Mouse (Mus musculus): ENCODE measurements at regions not wholly inside any gene's neighbourhood (a gene's known extent, or its start where the extent isn't known, plus 50 kb on each side); places are given as distances from the start of the nearest gene placed in this dataset.

DNA sequence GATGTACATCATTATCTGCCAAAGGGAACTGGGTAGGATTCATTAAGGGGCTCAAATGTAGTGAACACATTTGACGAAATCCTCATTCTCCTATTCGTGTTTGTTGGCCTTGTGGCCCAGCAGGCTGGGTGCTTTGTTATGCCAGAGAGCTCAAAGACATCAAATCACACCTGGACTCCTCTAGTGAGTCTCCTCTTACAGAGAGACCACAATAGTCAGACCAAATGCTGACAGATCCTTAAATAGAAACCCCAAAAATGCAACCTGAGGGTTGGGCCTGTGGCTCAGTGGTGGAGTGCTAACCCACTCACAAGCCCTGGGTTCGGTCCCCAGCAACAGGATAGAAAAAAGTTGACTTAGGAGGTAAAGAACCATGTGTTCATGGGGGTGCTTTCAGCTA, 158.5 kb upstream of the Tab2 start:
- no peaks in the 10 kb centered on the region for H3K79me2 ChIP-seq (ENCODE audit: control insufficient read depth, insufficient read depth)

DNA sequence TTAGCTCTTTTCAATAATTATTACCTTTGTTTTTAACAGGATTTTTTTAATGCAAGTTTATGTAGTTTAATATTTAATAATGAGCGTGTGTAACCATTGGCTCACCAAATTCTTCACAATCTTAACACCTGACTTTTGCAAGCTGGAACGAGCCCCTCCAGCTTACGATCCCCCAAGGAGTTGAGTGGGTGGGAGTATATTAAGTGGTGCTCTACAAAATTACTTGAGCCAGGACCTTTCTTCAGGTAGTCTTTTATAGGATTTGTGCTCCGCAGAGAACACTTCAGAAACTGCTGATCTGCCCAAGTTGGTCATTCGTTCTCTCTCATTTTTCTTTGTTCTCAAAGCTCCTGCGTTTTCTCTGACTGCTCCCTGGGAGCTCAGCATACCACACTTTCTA, 144.5 kb upstream of the Tab2 start:
- no peaks in the 10 kb centered on the region for H3K27me3 ChIP-seq (ENCODE audit: control insufficient read depth, insufficient read depth, insufficient read length)
- no peaks in the 10 kb centered on the region for H3K79me2 ChIP-seq (ENCODE audit: control insufficient read depth, insufficient read depth)
- no peaks in the 10 kb centered on the region for H3K79me3 ChIP-seq (ENCODE audit: low read depth)
- no peaks in the 10 kb centered on the region for H3K36me3 ChIP-seq (ENCODE audit: control insufficient read depth, insufficient read depth)
- H3K4me3 ChIP-seq (ENCODE audit: insufficient read depth, poor library complexity, severe bottlenecking): no peak overlapping the region
- TF ChIP-seq MAX (IDR thresholded peaks at IDR 0.05) (no peak), CTCF (IDR thresholded peaks at IDR 0.05; ENCODE audit: control insufficient read depth, insufficient read depth, insufficient read length) (no peak), MYOD1 (IDR thresholded peaks at IDR 0.05; ENCODE audit: control insufficient read depth, insufficient read length, low read depth) (no peak), CEBPB (IDR thresholded peaks at IDR 0.05; ENCODE audit: low read depth) (no peak), MYOG (IDR thresholded peaks at IDR 0.05; ENCODE audit: control insufficient read depth, extremely low read depth, insufficient read length) (no peak), USF1 (IDR thresholded peaks at IDR 0.05; ENCODE audit: low read depth) (no peak), FOSL1 (IDR thresholded peaks at IDR 0.05; ENCODE audit: insufficient read depth, low read length, poor library complexity, severe bottlenecking) (no peak)
- H3ac ChIP-seq (ENCODE audit: control insufficient read depth, insufficient read length, low read depth): no peak overlapping the region

More for the DNA sequence above, 158.5 kb upstream of the Tab2 start:
- Histone ChIP-seq H3K4me3 (ENCODE audit: insufficient read depth, poor library complexity, severe bottlenecking) (no peak overlapping the region), H3K36me3 (ENCODE audit: control insufficient read depth, insufficient read depth) (no peaks in the 10 kb centered on the region), H3K79me3 (ENCODE audit: low read depth) (no peaks in the 10 kb centered on the region), H3K27me3 (ENCODE audit: control insufficient read depth, insufficient read depth, insufficient read length) (no peaks in the 10 kb centered on the region), H3ac (ENCODE audit: control insufficient read depth, insufficient read length, low read depth) (no peak overlapping the region)
- no peak for TF ChIP-seq MAX (IDR thresholded peaks at IDR 0.05)
- no peak for TF ChIP-seq MYOG (IDR thresholded peaks at IDR 0.05; ENCODE audit: control insufficient read depth, extremely low read depth, insufficient read length)
- no peak for TF ChIP-seq USF1 (IDR thresholded peaks at IDR 0.05; ENCODE audit: low read depth)
- no peak for TF ChIP-seq MYOD1 (IDR thresholded peaks at IDR 0.05; ENCODE audit: control insufficient read depth, insufficient read length, low read depth)
- TF ChIP-seq CEBPB (IDR thresholded peaks at IDR 0.05; ENCODE audit: low read depth): no peak
- no peak for TF ChIP-seq CTCF (IDR thresholded peaks at IDR 0.05; ENCODE audit: control insufficient read depth, insufficient read depth, insufficient read length)
- TF ChIP-seq FOSL1 (IDR thresholded peaks at IDR 0.05; ENCODE audit: insufficient read depth, low read length, poor library complexity, severe bottlenecking): no peak

DNA sequence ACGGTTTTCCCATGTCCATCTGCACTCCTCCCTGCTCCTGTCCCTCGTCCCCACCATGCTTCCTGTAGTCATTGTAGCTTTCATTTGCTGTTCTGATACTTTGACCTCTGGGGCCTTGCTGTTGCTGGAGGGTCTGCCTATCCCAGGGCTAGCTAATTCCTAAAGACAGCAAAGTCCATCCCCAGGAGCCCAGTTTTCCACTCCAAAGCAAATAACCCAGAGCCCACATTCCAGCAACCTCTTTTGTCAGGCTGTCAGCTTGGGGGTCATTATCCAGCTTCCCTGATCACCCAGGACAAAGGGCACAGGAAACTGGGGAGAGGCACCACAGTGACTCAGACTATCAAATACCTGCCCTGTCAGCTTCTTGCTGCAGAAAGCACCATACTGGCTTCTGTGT, 139.9 kb upstream of the Tab2 start:
- H3ac ChIP-seq (ENCODE audit: control insufficient read depth, insufficient read length, low read depth): no peak overlapping the region
- no peak overlapping the region for H3K4me3 ChIP-seq (ENCODE audit: insufficient read depth, poor library complexity, severe bottlenecking)
- H3K36me3 ChIP-seq (ENCODE audit: control insufficient read depth, insufficient read depth): no peaks in the 10 kb centered on the region
- TF ChIP-seq MYOG (IDR thresholded peaks at IDR 0.05; ENCODE audit: control insufficient read depth, extremely low read depth, insufficient read length) (no peak), FOSL1 (IDR thresholded peaks at IDR 0.05; ENCODE audit: insufficient read depth, low read length, poor library complexity, severe bottlenecking) (no peak), MYOD1 (IDR thresholded peaks at IDR 0.05; ENCODE audit: control insufficient read depth, insufficient read length, low read depth) (no peak), MAX (IDR thresholded peaks at IDR 0.05) (no peak), USF1 (IDR thresholded peaks at IDR 0.05; ENCODE audit: low read depth) (no peak), CEBPB (IDR thresholded peaks at IDR 0.05; ENCODE audit: low read depth) (no peak), CTCF (IDR thresholded peaks at IDR 0.05; ENCODE audit: control insufficient read depth, insufficient read depth, insufficient read length) (no peak)
- no peaks in the 10 kb centered on the region for H3K79me3 ChIP-seq (ENCODE audit: low read depth)
- H3K27me3 ChIP-seq (ENCODE audit: control insufficient read depth, insufficient read depth, insufficient read length): no peaks in the 10 kb centered on the region
- H3K79me2 ChIP-seq (ENCODE audit: control insufficient read depth, insufficient read depth): no peaks in the 10 kb centered on the region

DNA sequence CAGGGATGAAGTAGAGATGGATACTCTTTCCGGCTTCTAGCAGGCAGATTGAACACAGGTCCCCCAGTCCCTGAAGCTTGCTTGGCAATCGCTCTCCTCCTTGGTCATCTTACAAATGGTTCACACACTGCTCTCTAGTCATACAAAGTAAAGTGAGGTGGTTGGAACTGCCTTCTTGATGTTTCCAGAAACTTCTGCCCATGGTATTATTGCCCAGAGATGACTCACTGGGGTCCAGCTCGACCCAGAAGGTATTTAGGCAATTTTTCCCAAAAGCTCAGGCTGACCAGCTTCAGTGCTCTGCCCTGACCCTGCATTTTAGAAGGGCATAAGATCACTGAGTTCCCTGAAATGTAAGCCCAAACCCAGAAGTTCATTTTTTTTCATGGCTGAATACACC, 139.2 kb upstream of the Tab2 start:
- H3K36me3 ChIP-seq (ENCODE audit: control insufficient read depth, insufficient read depth): no peaks in the 10 kb centered on the region
- no peak overlapping the region for H3K4me3 ChIP-seq (ENCODE audit: insufficient read depth, poor library complexity, severe bottlenecking)
- TF ChIP-seq CEBPB (IDR thresholded peaks at IDR 0.05; ENCODE audit: low read depth) (no peak), FOSL1 (IDR thresholded peaks at IDR 0.05; ENCODE audit: insufficient read depth, low read length, poor library complexity, severe bottlenecking) (no peak), MYOD1 (IDR thresholded peaks at IDR 0.05; ENCODE audit: control insufficient read depth, insufficient read length, low read depth) (no peak), CTCF (IDR thresholded peaks at IDR 0.05; ENCODE audit: control insufficient read depth, insufficient read depth, insufficient read length) (no peak), USF1 (IDR thresholded peaks at IDR 0.05; ENCODE audit: low read depth) (no peak), MYOG (IDR thresholded peaks at IDR 0.05; ENCODE audit: control insufficient read depth, extremely low read depth, insufficient read length) (no peak), MAX (IDR thresholded peaks at IDR 0.05) (no peak)
- no peaks in the 10 kb centered on the region for H3K79me3 ChIP-seq (ENCODE audit: low read depth)
- H3K79me2 ChIP-seq (ENCODE audit: control insufficient read depth, insufficient read depth): no peaks in the 10 kb centered on the region
- no peaks in the 10 kb centered on the region for H3K27me3 ChIP-seq (ENCODE audit: control insufficient read depth, insufficient read depth, insufficient read length)
- H3ac ChIP-seq (ENCODE audit: control insufficient read depth, insufficient read length, low read depth): no peak overlapping the region

DNA sequence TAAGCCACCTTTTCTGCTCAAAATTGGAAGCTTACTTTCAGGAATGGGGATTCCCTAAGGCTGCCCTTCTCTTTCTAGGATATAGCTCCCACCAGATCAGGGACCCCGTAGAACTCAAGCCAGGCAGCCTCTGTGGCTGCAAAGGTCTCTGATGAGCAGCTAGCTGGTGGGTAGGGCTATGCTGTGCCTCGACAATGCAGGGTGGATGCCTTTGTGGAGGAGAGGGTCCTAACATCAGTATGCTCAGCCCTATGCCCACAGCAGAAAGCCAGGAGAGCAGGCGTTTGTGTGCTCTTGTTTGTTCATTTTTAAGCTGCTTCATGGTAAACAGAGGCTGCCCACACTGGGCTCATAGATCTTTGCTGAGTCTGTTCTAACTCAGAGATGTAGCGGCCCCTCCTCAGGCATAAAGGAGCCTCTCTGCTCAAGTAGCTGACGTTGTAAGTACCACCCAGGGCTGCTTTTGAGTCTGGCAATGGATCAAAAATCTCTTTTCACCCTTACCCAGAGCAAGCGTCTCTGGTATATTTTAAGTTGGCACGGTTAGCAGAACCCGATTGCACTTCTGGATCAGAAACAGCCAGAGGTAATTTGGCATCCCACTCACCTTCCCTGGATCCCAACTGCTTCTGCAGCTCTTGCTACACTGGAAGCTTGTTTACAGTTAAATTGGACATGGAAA, 136.0 kb upstream of the Tab2 start:
- H3K79me2 ChIP-seq (ENCODE audit: control insufficient read depth, insufficient read depth): no peaks in the 10 kb centered on the region
- H3ac ChIP-seq (ENCODE audit: control insufficient read depth, insufficient read length, low read depth): no peak overlapping the region
- H3K27me3 ChIP-seq (ENCODE audit: control insufficient read depth, insufficient read depth, insufficient read length): no peaks in the 10 kb centered on the region
- no peaks in the 10 kb centered on the region for H3K79me3 ChIP-seq (ENCODE audit: low read depth)
- H3K4me3 ChIP-seq (ENCODE audit: insufficient read depth, poor library complexity, severe bottlenecking): no peak overlapping the region
- no peaks in the 10 kb centered on the region for H3K36me3 ChIP-seq (ENCODE audit: control insufficient read depth, insufficient read depth)
- no peak for TF ChIP-seq MYOG (IDR thresholded peaks at IDR 0.05; ENCODE audit: control insufficient read depth, extremely low read depth, insufficient read length)

DNA sequence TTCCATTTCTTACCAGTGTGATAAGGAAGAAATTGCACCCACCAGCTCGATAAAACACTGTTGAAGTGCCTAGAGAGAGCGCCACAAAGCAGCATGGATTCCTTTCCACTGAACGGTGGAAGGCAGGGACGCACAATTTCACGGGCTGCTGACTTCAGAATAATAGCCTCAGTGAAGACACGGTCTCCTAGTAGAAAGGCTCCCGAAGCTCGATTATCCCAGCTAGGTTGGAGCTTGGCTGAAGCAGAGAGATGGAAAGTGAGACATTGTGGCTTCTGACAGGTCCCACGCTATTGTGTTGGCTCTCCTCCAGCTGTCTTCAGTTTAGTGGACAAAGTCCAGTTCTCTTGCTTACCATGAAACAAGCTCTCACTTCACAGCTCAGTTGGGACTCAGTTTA, 133.3 kb upstream of the Tab2 start:
- Histone ChIP-seq H3K36me3 (ENCODE audit: control insufficient read depth, insufficient read depth) (no peaks in the 10 kb centered on the region), H3K4me3 (ENCODE audit: insufficient read depth, poor library complexity, severe bottlenecking) (no peak overlapping the region), H3ac (ENCODE audit: control insufficient read depth, insufficient read length, low read depth) (no peak overlapping the region), H3K79me2 (ENCODE audit: control insufficient read depth, insufficient read depth) (no peaks in the 10 kb centered on the region), H3K79me3 (ENCODE audit: low read depth) (no peaks in the 10 kb centered on the region), H3K27me3 (ENCODE audit: control insufficient read depth, insufficient read depth, insufficient read length) (no peaks in the 10 kb centered on the region)
- TF ChIP-seq CEBPB (IDR thresholded peaks at IDR 0.05; ENCODE audit: low read depth): no peak
- no peak for TF ChIP-seq MAX (IDR thresholded peaks at IDR 0.05)
- no peak for TF ChIP-seq USF1 (IDR thresholded peaks at IDR 0.05; ENCODE audit: low read depth)
- TF ChIP-seq MYOD1 (IDR thresholded peaks at IDR 0.05; ENCODE audit: control insufficient read depth, insufficient read length, low read depth): no peak
- TF ChIP-seq MYOG (IDR thresholded peaks at IDR 0.05; ENCODE audit: control insufficient read depth, extremely low read depth, insufficient read length): no peak
- no peak for TF ChIP-seq FOSL1 (IDR thresholded peaks at IDR 0.05; ENCODE audit: insufficient read depth, low read length, poor library complexity, severe bottlenecking)
- TF ChIP-seq CTCF (IDR thresholded peaks at IDR 0.05; ENCODE audit: control insufficient read depth, insufficient read depth, insufficient read length): no peak
